Mouse (Mus musculus) cortical plate, adult 2 months (tissue): ENCODE measurements around the gene Arl5a. TPM values are rescaled to one million over a fixed set of nuclear protein-coding genes. Genes with fewer than 3 reads are reported as not detected.

Source experiments
- H3K27ac ChIP-seq: fragments of 200-500 bp; 2 replicates; pipeline ENCODE4 v1.5.1; 2012; ENCODE audit warnings: low read length, control low read depth, inconsistent platforms; ENCODE audit not compliant: insufficient read depth
- H3K4me1 ChIP-seq: fragments of 200-500 bp; 2 replicates; pipeline ENCODE4 v1.6.1; 2011; ENCODE audit warnings: low read length; ENCODE audit not compliant: control insufficient read depth, insufficient read depth
- H3K4me3 ChIP-seq: fragments of 200-500 bp; 2 replicates; pipeline ENCODE4 v1.5.1; 2011; ENCODE audit warnings: mild to moderate bottlenecking, low read length, control low read depth; ENCODE audit not compliant: insufficient read depth
- CTCF ChIP-seq: fragments of 200-500 bp; IDR thresholded peaks from 2 replicates; pipeline ENCODE4 v1.5.1; 2011; ENCODE audit warnings: mild to moderate bottlenecking, control low read depth, low read length; ENCODE audit not compliant: insufficient read depth; ENCODE audit errors: extremely low read depth
- POLR2A ChIP-seq: fragments of 200-500 bp; IDR thresholded peaks from 2 replicates; pipeline ENCODE4 v1.6.1; 2011; ENCODE audit warnings: mild to moderate bottlenecking, low read length, control low read depth; ENCODE audit not compliant: insufficient read depth; ENCODE audit errors: extremely low read depth
- polyA plus RNA-seq: library from polyadenylated mRNA; depleted of rRNA; stranded (reverse); fragments of >200 nt; gene quantifications from 2 replicates; pipeline ENCODE4 v1.2.3, GENCODE M21; 2012; rRNA removed

Arl5a gene
- 41.8 TPM in 2 replicates for polyA plus RNA-seq

- H3K4me1 ChIP-seq = peaks cover 5% of the 10 kb centered on the region
- peak within 1 kb of the TSS; percentile 93 for H3K4me3 ChIP-seq
- TF ChIP-seq CTCF (no peak), POLR2A (peak; percentile 87)
These were observed at the start of gene Arl5a for GRCm38 (mm10) chr2:52424747-52425522. TSS of gene Arl5a (minus strand) at chr2:52424901.

GRCm38 (mm10) chr2:52471545-52472291 lies 47.0 kb upstream of the Arl5a start:
- TF ChIP-seq CTCF (no peak), POLR2A (no peak)
- no peaks in the 10 kb centered on the region; the same call in 1 of the 2 replicates for H3K4me1 ChIP-seq
- H3K4me3 ChIP-seq = no peak overlapping the region
- no peak overlapping the region for H3K27ac ChIP-seq

More at GRCm38 (mm10) chr2:52424747-52425522, at the start of gene Arl5a:
- peak within 1 kb of the TSS; percentile 95 for H3K27ac ChIP-seq

- Histone ChIP-seq H3K4me1 (peaks cover 2% of the 10 kb centered on the region; the same call in 1 of the 2 replicates), H3K4me3 (no peak overlapping the region), H3K27ac (no peak overlapping the region)
- TF ChIP-seq CTCF (no peak), POLR2A (no peak)
These were observed 45.4 kb upstream of the Arl5a start for GRCm38 (mm10) chr2:52470044-52470560.

- Histone ChIP-seq H3K27ac (no peak overlapping the region), H3K4me3 (no peak overlapping the region), H3K4me1 (peaks cover 2% of the 10 kb centered on the region; the same call in 1 of the 2 replicates)
- no peak for TF ChIP-seq CTCF
- TF ChIP-seq POLR2A = no peak
These were observed 42.9 kb upstream of the Arl5a start for GRCm38 (mm10) chr2:52467629-52468028.

- Histone ChIP-seq H3K4me1 (peaks cover 2% of the 10 kb centered on the region; the same call in 1 of the 2 replicates), H3K27ac (no peak overlapping the region), H3K4me3 (no peak overlapping the region)
- TF ChIP-seq POLR2A (no peak), CTCF (no peak)
These were observed 36.7 kb upstream of the Arl5a start for GRCm38 (mm10) chr2:52461206-52461967.

GRCm38 (mm10) chr2:52455606-52456479 lies 31.1 kb upstream of the Arl5a start:
- H3K4me1 ChIP-seq = peaks cover 1% of the 10 kb centered on the region; the same call in 1 of the 2 replicates
- TF ChIP-seq POLR2A = no peak
- no peak overlapping the region for H3K27ac ChIP-seq
- H3K4me3 ChIP-seq = no peak overlapping the region

GRCm38 (mm10) chr2:52449818-52450217 lies 25.1 kb upstream of the Arl5a start:
- Histone ChIP-seq H3K4me1 (peaks cover 4% of the 10 kb centered on the region; the same call in 1 of the 2 replicates), H3K27ac (no peak overlapping the region), H3K4me3 (no peak overlapping the region)
- TF ChIP-seq POLR2A (no peak), CTCF (no peak)

- Histone ChIP-seq H3K4me1 (peaks cover 4% of the 10 kb centered on the region; the same call in 1 of the 2 replicates), H3K4me3 (no peak overlapping the region), H3K27ac (no peak overlapping the region)
- TF ChIP-seq CTCF (no peak), POLR2A (no peak)
These were observed 24.2 kb upstream of the Arl5a start for GRCm38 (mm10) chr2:52448916-52449315.
